Mouse (Mus musculus): ENCODE measurements around the gene Adam10.

GRCm38 (mm10) chr9:70698090-70698489 is 19.3 kb downstream of the Adam10 start:
- TF ChIP-seq POLR2A (IDR thresholded peaks at IDR 0.05; ENCODE audit: low read depth, low read length) (no peak), CTCF (IDR thresholded peaks at IDR 0.05; ENCODE audit: extremely low read depth, insufficient read length, insufficient replicate concordance, low read depth, low read length) (no peak)
